Mouse (Mus musculus) heart, adult 11 months (tissue): ENCODE measurements around the gene Parp3.

ENCODE experiments used
- DNase-seq: peaks from one replicate; pipeline ENCODE4 v3.0.0; 2022

Parp3 gene

GRCm38 (mm10) chr9:106474456-106474855 is 2.3 kb downstream of the Parp3 start:
- peak; percentile 98 for DNase-seq

- no peak for DNase-seq
Observed at GRCm38 (mm10) chr9:106473753-106474105, 3.0 kb downstream of the Parp3 start.

GRCm38 (mm10) chr9:106473081-106473752 is 3.5 kb downstream of the Parp3 start:
- DNase-seq = peak; percentile 96

- DNase-seq = no peak
Observed at GRCm38 (mm10) chr9:106472321-106472720, 4.4 kb downstream of the Parp3 start.

- DNase-seq = peak; percentile 99
Observed at GRCm38 (mm10) chr9:106471892-106472291, 4.9 kb downstream of the Parp3 start.

- peak; percentile 95 for DNase-seq
Observed at GRCm38 (mm10) chr9:106470991-106471750, 5.6 kb downstream of the Parp3 start.

GRCm38 (mm10) chr9:106469776-106470175 is 7.0 kb downstream of the Parp3 start:
- DNase-seq = peak; percentile 89

GRCm38 (mm10) chr9:106469317-106469716 is 7.4 kb downstream of the Parp3 start:
- DNase-seq = peak; percentile 89

- DNase-seq = no peak
Observed at GRCm38 (mm10) chr9:106467746-106468145, 9.0 kb downstream of the Parp3 start.

GRCm38 (mm10) chr9:106466721-106467120 is 10.0 kb downstream of the Parp3 start:
- no peak for DNase-seq

GRCm38 (mm10) chr9:106465571-106466200 is 11.1 kb downstream of the Parp3 start, which contains the start of gene Gpr62:
Gene Gpr62 (minus strand): TSS chr9:106465938.
- DNase-seq = peak; percentile 90

- peak; percentile 97 for DNase-seq
Observed at GRCm38 (mm10) chr9:106464751-106465541, 11.8 kb downstream of the Parp3 start.

GRCm38 (mm10) chr9:106463122-106464063 is 13.4 kb downstream of the Parp3 start:
- peak; percentile 92 for DNase-seq

GRCm38 (mm10) chr9:106462430-106462800 is 14.3 kb downstream of the Parp3 start:
- peak; percentile 87 for DNase-seq

GRCm38 (mm10) chr9:106461641-106462429 is 14.9 kb downstream of the Parp3 start:
- DNase-seq = no peak

GRCm38 (mm10) chr9:106461026-106461415 is 15.7 kb downstream of the Parp3 start:
- DNase-seq = no peak

GRCm38 (mm10) chr9:106460401-106461025 is 16.2 kb downstream of the Parp3 start:
- no peak for DNase-seq

- DNase-seq = peak; percentile 90
Observed at GRCm38 (mm10) chr9:106459946-106460345, 16.8 kb downstream of the Parp3 start.

GRCm38 (mm10) chr9:106457920-106458319 is 18.8 kb downstream of the Parp3 start:
- DNase-seq = peak; percentile 97

- no peak for DNase-seq
Observed at GRCm38 (mm10) chr9:106457163-106457559, 19.6 kb downstream of the Parp3 start.
